Mouse (Mus musculus) embryonic facial prominence, embryonic 12.5 days (tissue): ENCODE data around the gene Gng8. TPM values are rescaled to one million over a fixed set of nuclear protein-coding genes. Genes with fewer than 3 reads are reported as not detected.

ENCODE experiments used
- ATAC-seq: fragments of 200-750 bp; cut with Nextera tagmentation; 2 replicates; pipeline ENCODE4 v1.8.0; 2017; ENCODE audit not compliant: insufficient number of reproducible peaks, insufficient read depth, low FRiP score, low TSS enrichment
- H3K27ac ChIP-seq: fragments of 300-500 bp; sonication (generic); 2 replicates; pipeline ENCODE4 v1.5.1; 2016; ENCODE audit warnings: mild to moderate bottlenecking
- H3K27me3 ChIP-seq: fragments of 300-500 bp; sonication (generic); 2 replicates; pipeline ENCODE4 v1.6.1; 2016; ENCODE audit warnings: mild to moderate bottlenecking, moderate library complexity
- H3K36me3 ChIP-seq: fragments of 300-500 bp; sonication (generic); 2 replicates; pipeline ENCODE4 v1.6.1; 2016; ENCODE audit warnings: mild to moderate bottlenecking
- H3K4me1 ChIP-seq: fragments of 300-500 bp; sonication (generic); 2 replicates; pipeline ENCODE4 v1.6.1; 2016
- H3K4me2 ChIP-seq: fragments of 300-500 bp; sonication (generic); replicated peaks from 2 replicates; pipeline ENCODE4 v1.6.1; 2016; ENCODE audit warnings: mild to moderate bottlenecking, moderate library complexity
- H3K4me3 ChIP-seq: fragments of 300-500 bp; sonication (generic); 2 replicates; pipeline ENCODE4 v1.5.1; 2016; ENCODE audit warnings: mild to moderate bottlenecking
- H3K9ac ChIP-seq: fragments of 300-500 bp; sonication (generic); 2 replicates; pipeline ENCODE4 v1.6.1; 2016; ENCODE audit warnings: mild to moderate bottlenecking, moderate library complexity
- H3K9me3 ChIP-seq: fragments of 300-500 bp; sonication (generic); 2 replicates; pipeline ENCODE4 v1.6.1; 2016; ENCODE audit warnings: mild to moderate bottlenecking, moderate library complexity
- WGBS: fragments of 180-500 bp; shearing (Covaris S2); methylation state at CpG from one replicate; pipeline ENCODE4 v1.1.7; 2016; 5-methylcytosine and 5-hydroxymethylcytosine counted together
- polyA plus RNA-seq: library from polyadenylated mRNA; unstranded; fragments of >200 nt; fragmentation: Nextera tagmentation; extraction: Ambion mirVana; gene quantifications from 2 replicates; pipeline ENCODE4 v1.2.1, GENCODE M21; 2016

The Gng8 gene
- polyA plus RNA-seq, 1 experiment from 2014 or later: 22.7 TPM

DNA sequence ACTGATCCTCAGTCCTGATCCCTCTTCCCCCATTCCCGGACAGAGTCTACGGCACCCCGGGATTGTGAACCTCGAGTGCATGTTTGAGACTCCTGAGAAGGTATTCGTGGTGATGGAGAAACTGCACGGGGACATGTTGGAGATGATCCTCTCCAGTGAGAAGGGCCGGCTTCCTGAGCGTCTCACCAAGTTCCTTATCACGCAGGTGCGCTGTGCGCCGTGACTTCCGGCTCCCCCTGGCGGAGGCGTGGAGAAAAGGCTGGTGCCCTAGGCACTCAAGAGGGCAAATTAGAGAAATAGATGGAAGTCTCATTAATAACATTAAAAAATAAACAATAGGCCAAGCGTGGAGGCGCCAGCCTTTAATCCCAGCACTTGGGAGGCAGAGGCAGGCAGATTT, 33.2 kb upstream of the Gng8 start:
- 23% methylated on average over 17 of the region's 17 CpGs for whole genome bisulfite sequencing
- no peaks in the 10 kb centered on the region for H3K4me1 ChIP-seq
- peaks cover 60% of the 10 kb centered on the region for H3K36me3 ChIP-seq

DNA sequence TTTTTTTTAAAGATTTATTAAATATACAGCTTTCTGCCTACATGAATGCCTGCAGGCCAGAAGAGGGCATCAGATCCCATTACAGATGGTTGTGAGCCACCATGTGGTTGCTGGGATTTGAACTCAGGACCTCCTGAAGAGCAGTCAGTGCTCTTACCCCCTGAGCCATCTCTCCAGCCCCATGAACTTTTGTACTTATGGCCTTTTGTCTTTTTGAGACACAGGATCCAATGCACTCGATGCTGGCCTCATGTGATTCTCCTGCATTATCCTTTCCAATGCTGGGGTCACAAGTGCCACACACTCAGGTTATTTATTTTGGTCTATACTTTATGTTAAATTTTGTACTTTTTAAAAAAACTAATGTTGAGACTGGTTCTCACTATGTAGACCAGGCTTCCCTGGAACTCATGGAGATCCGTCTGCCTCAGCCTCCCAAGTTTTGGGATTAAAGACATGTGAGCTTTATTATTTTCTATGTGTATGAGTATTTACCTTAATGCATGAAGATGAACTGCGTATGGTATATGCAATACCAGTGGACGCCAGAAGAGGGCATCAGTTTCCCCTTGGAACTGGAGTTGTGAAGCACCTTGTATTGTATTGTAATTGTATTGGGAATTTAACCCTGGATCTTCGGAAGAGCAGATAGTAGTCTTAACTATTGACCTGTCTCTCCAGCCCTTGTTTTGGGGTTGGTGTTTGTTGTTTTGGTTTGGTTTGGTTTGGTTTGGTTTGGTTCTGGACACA, 31.5 kb upstream of the Gng8 start:
- no peak for ATAC-seq
- 30% methylated on average over 5 of the region's 5 CpGs for WGBS

More for the DNA sequence above, 33.2 kb upstream of the Gng8 start:
- Histone ChIP-seq H3K9me3 (no peaks in the 10 kb centered on the region), H3K27me3 (no peaks in the 10 kb centered on the region), H3K4me3 (no peak overlapping the region), H3K27ac (no peak overlapping the region), H3K4me2 (no peak overlapping the region), H3K9ac (no peak overlapping the region)
- ATAC-seq: no peak

DNA sequence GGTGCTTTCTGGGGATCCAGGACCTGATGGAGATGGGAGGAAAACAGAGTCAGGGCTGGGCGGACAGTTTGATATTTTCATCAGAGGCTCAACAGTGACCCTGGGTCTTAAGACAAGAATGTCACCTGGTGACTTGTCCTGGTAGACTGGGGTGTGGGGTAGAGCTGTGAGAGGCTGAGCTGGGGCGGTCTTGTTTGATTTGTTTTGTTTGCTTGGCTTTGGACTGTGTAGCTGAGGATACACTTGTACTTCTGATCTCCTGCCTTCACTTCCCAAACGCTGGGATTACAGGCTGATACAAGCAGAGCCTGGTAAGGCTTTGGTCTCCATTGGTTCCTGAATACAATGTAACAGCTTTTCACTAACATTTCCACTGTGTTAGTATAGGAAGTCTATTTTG, 24.1 kb upstream of the Gng8 start:
- H3K27ac ChIP-seq: no peak overlapping the region
- H3K9ac ChIP-seq: no peak overlapping the region
- H3K27me3 ChIP-seq: no peaks in the 10 kb centered on the region
- no peak for ATAC-seq
- H3K36me3 ChIP-seq: peaks cover 37% of the 10 kb centered on the region
- no peaks in the 10 kb centered on the region for H3K9me3 ChIP-seq
- H3K4me1 ChIP-seq: peaks cover 4% of the 10 kb centered on the region; the same call in 1 of the 2 replicates
- no peak overlapping the region for H3K4me2 ChIP-seq
- H3K4me3 ChIP-seq: no peak overlapping the region
- 78% methylated on average over 3 of the region's 3 CpGs for WGBS

More for the DNA sequence above, 31.5 kb upstream of the Gng8 start:
- H3K4me2 ChIP-seq: no peak overlapping the region
- H3K4me1 ChIP-seq: no peaks in the 10 kb centered on the region
- no peak overlapping the region for H3K9ac ChIP-seq
- peaks cover 56% of the 10 kb centered on the region for H3K36me3 ChIP-seq
- no peak overlapping the region for H3K27ac ChIP-seq
- no peaks in the 10 kb centered on the region for H3K9me3 ChIP-seq
- no peak overlapping the region for H3K4me3 ChIP-seq
- H3K27me3 ChIP-seq: no peaks in the 10 kb centered on the region

DNA sequence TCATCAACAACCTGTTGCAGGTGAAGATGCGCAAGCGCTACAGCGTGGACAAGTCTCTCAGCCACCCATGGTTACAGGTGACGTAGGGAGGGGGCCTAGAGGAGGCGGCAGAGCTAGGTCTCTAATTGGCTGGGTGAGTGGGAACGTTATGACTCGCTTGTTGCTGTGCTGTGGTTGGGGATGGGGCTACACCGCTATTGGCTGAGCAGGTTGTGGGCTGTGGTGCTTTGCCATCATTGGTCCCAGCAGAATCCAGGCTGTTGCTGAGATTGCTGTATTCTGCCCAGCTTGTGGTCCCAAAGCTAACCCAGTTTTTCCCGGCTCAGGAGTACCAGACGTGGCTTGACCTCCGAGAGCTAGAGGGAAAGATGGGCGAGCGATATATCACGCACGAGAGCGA, 22.1 kb upstream of the Gng8 start:
- Histone ChIP-seq H3K4me2 (peak overlapping the region; percentile 42), H3K27ac (peak overlapping the region; percentile 32; the same call in 1 of the 2 replicates), H3K36me3 (peaks cover 29% of the 10 kb centered on the region), H3K9ac (peak overlapping the region; percentile 49; the same call in 1 of the 2 replicates), H3K4me1 (peaks cover 4% of the 10 kb centered on the region; the same call in 1 of the 2 replicates), H3K9me3 (no peaks in the 10 kb centered on the region), H3K4me3 (peak overlapping the region; percentile 15), H3K27me3 (no peaks in the 10 kb centered on the region)
- peak; percentile 96 for ATAC-seq
- WGBS: 19% methylated on average over 16 of the region's 16 CpGs

DNA sequence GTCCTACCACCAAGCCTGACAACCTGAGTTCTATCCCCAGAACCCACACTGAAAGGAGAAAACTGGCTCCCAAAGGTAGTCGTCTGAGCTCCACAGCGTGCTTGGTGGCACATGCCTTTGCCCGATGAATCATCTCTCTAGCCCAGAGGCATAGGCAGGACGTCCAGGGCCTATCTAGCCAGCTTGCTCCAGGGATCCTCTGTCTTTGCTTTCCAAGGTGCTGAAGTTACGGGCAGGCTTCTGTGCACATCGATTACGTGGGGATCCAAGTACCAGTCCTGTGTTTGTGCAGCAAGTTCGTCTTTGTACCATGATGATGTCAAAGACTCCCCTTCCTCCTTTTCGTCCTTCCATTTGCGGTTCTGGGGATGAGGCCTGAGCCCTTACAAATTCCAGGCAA, 20.0 kb upstream of the Gng8 start:
- WGBS: 81% methylated on average over 10 of the region's 10 CpGs
- Histone ChIP-seq H3K4me3 (no peak overlapping the region), H3K4me2 (no peak overlapping the region), H3K4me1 (peaks cover 4% of the 10 kb centered on the region; the same call in 1 of the 2 replicates), H3K36me3 (peaks cover 12% of the 10 kb centered on the region; the same call in 1 of the 2 replicates), H3K27ac (no peak overlapping the region), H3K27me3 (no peaks in the 10 kb centered on the region), H3K9me3 (no peaks in the 10 kb centered on the region), H3K9ac (no peak overlapping the region)
- no peak for ATAC-seq

DNA sequence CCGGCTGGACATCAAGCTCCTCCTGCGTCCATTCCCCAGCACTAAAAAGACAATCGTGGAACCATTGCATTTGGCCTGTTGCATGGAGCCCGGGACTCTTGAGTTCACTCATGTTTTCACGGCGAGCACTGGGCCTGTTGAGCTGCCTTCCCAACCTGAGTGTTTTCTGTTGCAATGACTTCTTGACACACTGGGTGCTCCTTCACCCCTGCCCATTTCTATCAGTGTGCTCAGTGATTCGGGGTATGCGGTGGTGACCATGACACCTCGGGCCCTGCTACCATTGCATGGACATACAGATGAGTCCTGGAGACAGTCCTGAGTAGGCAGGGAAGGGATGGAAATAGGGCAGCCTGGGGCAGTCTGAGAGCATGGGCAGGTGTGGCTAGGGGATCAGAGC, 19.1 kb upstream of the Gng8 start:
- Histone ChIP-seq H3K9ac (no peak overlapping the region), H3K36me3 (peaks cover 12% of the 10 kb centered on the region; the same call in 1 of the 2 replicates), H3K27me3 (no peaks in the 10 kb centered on the region), H3K9me3 (no peaks in the 10 kb centered on the region), H3K4me1 (peaks cover 13% of the 10 kb centered on the region), H3K4me3 (no peak overlapping the region), H3K4me2 (no peak overlapping the region), H3K27ac (no peak overlapping the region)
- no peak for ATAC-seq
- WGBS: 93% methylated on average over 9 of the region's 9 CpGs

DNA sequence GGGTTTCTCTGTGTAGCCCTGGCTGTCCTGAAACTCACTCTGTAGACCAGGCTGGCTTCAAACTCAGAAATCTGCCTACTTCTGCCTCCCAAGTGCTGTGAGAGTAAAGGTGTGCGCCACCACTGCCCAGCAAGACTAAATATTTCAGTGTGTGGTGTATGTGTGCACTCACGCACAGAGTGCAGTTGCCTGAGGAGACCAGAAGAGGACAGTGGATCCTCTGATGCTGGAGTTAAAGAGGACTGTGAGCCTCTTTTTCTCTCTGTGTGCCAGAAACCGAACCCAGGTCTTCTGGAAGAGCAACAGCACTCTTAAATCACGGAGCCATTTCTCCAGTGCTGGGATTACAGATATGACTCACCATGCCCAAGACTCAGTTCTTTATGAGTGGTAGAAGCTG, 18.2 kb upstream of the Gng8 start:
- no peak overlapping the region for H3K4me3 ChIP-seq
- no peak overlapping the region for H3K27ac ChIP-seq
- no peak overlapping the region for H3K9ac ChIP-seq
- peaks cover 13% of the 10 kb centered on the region for H3K4me1 ChIP-seq
- no peaks in the 10 kb centered on the region for H3K27me3 ChIP-seq
- 93% methylated on average over 4 of the region's 4 CpGs for WGBS
- H3K4me2 ChIP-seq: no peak overlapping the region
- no peaks in the 10 kb centered on the region for H3K9me3 ChIP-seq
- no peak for ATAC-seq
- H3K36me3 ChIP-seq: peaks cover 16% of the 10 kb centered on the region

DNA sequence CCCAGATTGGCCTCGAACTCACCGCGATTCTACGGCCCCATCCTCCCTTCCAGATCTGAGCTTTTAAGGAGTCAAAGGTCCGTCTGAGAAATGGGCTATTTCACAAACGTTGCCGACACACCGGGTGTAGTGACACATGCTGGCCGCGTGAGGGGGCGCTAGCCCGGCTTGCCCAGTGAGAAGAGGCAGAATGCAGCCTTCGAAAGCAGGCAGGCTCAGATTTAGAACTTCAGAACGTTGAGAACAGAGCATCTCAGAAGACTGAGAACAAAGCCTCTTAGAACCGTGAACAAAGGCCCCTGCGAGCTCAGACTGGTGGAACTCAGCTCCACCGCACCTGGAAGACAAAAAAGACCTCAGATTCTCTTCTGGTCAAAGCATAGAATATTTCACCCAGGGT, 17.4 kb upstream of the Gng8 start:
- 4% methylated on average over 17 of the region's 17 CpGs for WGBS
- H3K4me2 ChIP-seq: peak overlapping the region; percentile 79
- no peak overlapping the region; the same call in 1 of the 2 replicates for H3K9ac ChIP-seq
- H3K4me1 ChIP-seq: peaks cover 13% of the 10 kb centered on the region
- H3K4me3 ChIP-seq: peak overlapping the region; percentile 89
- no peaks in the 10 kb centered on the region for H3K27me3 ChIP-seq
- H3K27ac ChIP-seq: peak overlapping the region; percentile 91
- no peaks in the 10 kb centered on the region for H3K9me3 ChIP-seq
- peaks cover 18% of the 10 kb centered on the region for H3K36me3 ChIP-seq
- no peak for ATAC-seq

DNA sequence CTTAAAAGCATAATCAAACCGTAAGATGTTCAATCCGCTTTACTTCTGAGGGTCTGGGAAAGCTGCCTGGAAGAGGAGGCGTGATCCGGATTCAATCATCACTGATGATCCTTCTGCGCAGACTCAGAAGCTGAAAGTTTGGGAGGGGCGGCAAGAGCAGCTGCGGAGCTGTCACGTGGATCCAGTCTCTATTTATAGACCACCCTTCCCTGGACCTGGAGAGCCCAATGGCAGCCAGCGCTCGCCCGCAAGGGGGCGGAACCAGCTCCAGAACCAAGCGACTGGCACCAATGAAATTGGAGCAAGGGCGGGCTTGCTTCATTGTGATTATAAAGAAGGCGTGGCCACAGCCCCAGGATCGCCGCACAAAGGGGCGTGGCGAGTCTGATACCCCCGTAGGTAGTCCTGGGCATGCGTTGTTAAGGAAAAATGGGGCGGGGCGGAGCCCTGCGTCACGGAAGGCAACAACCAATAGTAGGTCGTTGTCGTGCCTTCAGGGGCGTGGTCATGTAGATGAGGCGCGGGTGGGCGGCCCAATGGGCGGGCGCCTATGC, 16.8 kb upstream of the Gng8 start:
- under 1% methylated on average over 30 of the region's 33 CpGs for WGBS
- peak; percentile 93 for ATAC-seq
- H3K36me3 ChIP-seq: peaks cover 21% of the 10 kb centered on the region
- H3K9ac ChIP-seq: peak overlapping the region; percentile 90; the same call in 1 of the 2 replicates
- H3K27ac ChIP-seq: peak overlapping the region; percentile 92
- H3K4me2 ChIP-seq: peak overlapping the region; percentile 79
- H3K9me3 ChIP-seq: no peaks in the 10 kb centered on the region
- H3K4me1 ChIP-seq: peaks cover 16% of the 10 kb centered on the region
- H3K4me3 ChIP-seq: peak overlapping the region; percentile 89
- H3K27me3 ChIP-seq: no peaks in the 10 kb centered on the region

DNA sequence AGATGAGACGGTGACA, 16.5 kb upstream of the Gng8 start, which contains the start of gene Dact3:
TSS of gene Dact3 (plus strand) at position 8 of the 16 bp plus-strand sequence.
- 0% methylated on average over 1 of the region's 1 CpGs for WGBS

DNA sequence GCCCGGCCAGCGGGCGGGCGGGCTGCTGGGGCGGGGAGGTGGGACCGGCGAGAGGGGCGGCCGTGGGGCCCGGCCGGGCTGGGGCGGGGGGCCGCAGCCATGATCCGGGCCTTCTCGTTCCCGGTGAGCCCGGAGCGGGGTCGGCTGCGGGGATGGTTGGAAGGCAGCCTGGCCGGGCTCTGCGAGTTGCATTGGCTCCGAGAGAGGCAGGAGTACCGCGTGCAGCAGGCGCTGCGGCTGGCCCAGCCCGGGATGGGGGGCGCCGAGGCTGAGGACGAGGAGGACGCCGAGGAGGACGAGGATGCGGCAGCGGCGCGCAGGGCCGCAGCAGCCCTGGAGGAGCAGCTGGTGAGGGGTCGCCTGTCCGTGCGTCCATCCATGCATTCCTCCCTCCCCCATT, 16.3 kb upstream of the Gng8 start:
- no peak for ATAC-seq
- H3K27ac ChIP-seq: peak overlapping the region; percentile 92
- under 1% methylated on average over 39 of the region's 42 CpGs for WGBS
- H3K4me3 ChIP-seq: peak overlapping the region; percentile 89
- peaks cover 18% of the 10 kb centered on the region for H3K4me1 ChIP-seq
- peaks cover 21% of the 10 kb centered on the region for H3K36me3 ChIP-seq
- no peaks in the 10 kb centered on the region for H3K27me3 ChIP-seq
- H3K9ac ChIP-seq: peak overlapping the region; percentile 90
- no peaks in the 10 kb centered on the region for H3K9me3 ChIP-seq
- peak overlapping the region; percentile 79 for H3K4me2 ChIP-seq

More for the DNA sequence above, 16.5 kb upstream of the Gng8 start, which contains the start of gene Dact3:
- peaks cover 21% of the 10 kb centered on the region for H3K36me3 ChIP-seq
- peak within 1 kb of the TSS; percentile 90 for H3K9ac ChIP-seq
- peak within 1 kb of the TSS; percentile 79 for H3K4me2 ChIP-seq
- H3K4me1 ChIP-seq: peaks cover 16% of the 10 kb centered on the region
- H3K4me3 ChIP-seq: peak within 1 kb of the TSS; percentile 89
- no peaks in the 10 kb centered on the region for H3K27me3 ChIP-seq
- no peak for ATAC-seq
- H3K27ac ChIP-seq: peak within 1 kb of the TSS; percentile 92
- H3K9me3 ChIP-seq: no peaks in the 10 kb centered on the region

DNA sequence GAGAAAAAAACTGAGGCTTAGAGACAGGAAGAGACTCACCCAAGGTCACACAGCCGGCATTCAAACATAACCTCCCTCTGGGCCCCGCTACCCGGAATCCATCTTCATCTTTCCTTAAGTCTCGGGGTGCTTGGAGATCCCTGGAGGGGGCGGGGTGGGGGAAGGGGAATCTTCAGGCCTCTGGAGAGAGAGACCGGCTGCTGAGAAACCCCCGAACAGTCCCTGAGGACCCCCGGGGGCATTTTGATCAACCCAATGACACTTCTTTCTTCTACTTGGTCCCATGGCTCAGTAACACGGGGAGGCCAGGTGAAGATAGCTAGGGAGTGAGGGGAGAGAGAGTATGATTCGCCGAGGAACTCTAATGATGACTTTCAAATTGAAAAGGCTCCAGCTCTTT, 15.6 kb upstream of the Gng8 start:
- Histone ChIP-seq H3K4me3 (peak overlapping the region; percentile 89), H3K9me3 (no peaks in the 10 kb centered on the region), H3K4me1 (peaks cover 22% of the 10 kb centered on the region), H3K4me2 (peak overlapping the region; percentile 79), H3K27ac (peak overlapping the region; percentile 92), H3K36me3 (peaks cover 23% of the 10 kb centered on the region), H3K9ac (peak overlapping the region; percentile 90), H3K27me3 (no peaks in the 10 kb centered on the region)
- 4% methylated on average over 11 of the region's 11 CpGs for WGBS
- ATAC-seq: no peak
